Mouse (Mus musculus) intestine, embryonic 16.5 days (tissue): Measurements from ENCODE around the gene Rtraf. TPM values are rescaled to one million over a fixed set of nuclear protein-coding genes. Genes with fewer than 3 reads are reported as not detected.
A peak's percentile ranks its signal among the peaks of the same experiment; 100 is the strongest.

Source experiments
- ATAC-seq: fragments of 200-750 bp; cut with Nextera tagmentation; 2 replicates; pipeline ENCODE4 v1.8.0; 2017; ENCODE audit warnings: moderate TSS enrichment, moderate library complexity
- H3K27ac ChIP-seq: fragments of 300-500 bp; sonication (generic); 2 replicates; pipeline ENCODE4 v1.5.1; 2014; ENCODE audit warnings: mild to moderate bottlenecking, low read length
- H3K27me3 ChIP-seq: fragments of 300-500 bp; sonication (generic); replicated peaks from 2 replicates; pipeline ENCODE4 v1.6.1; 2014; ENCODE audit warnings: low read length, control low read depth, mixed read lengths; ENCODE audit not compliant: control insufficient read depth, insufficient read depth
- H3K36me3 ChIP-seq: fragments of 300-500 bp; sonication (generic); 2 replicates; pipeline ENCODE4 v1.6.1; 2014; ENCODE audit warnings: low read length, control low read depth; ENCODE audit not compliant: control insufficient read depth, insufficient read depth
- H3K4me1 ChIP-seq: fragments of 300-500 bp; sonication (generic); 2 replicates; pipeline ENCODE4 v1.6.1; 2014; ENCODE audit warnings: low read length, control low read depth, mixed read lengths; ENCODE audit not compliant: control insufficient read depth, insufficient read depth
- H3K4me2 ChIP-seq: fragments of 300-500 bp; sonication (generic); 2 replicates; pipeline ENCODE4 v1.6.1; 2014; ENCODE audit warnings: low read depth, low read length, control low read depth
- H3K4me3 ChIP-seq: fragments of 300-500 bp; sonication (generic); 2 replicates; pipeline ENCODE4 v1.5.1; 2014; ENCODE audit warnings: mild to moderate bottlenecking, low read length
- H3K9ac ChIP-seq: fragments of 300-500 bp; sonication (generic); 2 replicates; pipeline ENCODE4 v1.6.1; 2014; ENCODE audit warnings: low read depth, low read length
- H3K9me3 ChIP-seq: fragments of 300-500 bp; sonication (generic); 2 replicates; pipeline ENCODE4 v1.6.1; 2016; ENCODE audit warnings: low read length, control low read depth; ENCODE audit not compliant: control insufficient read depth
- WGBS: fragments of 180-500 bp; shearing (Covaris S2); extraction: QIAGEN DNeasy Blood & Tissue Kit; methylation state at CpG from one replicate; pipeline ENCODE4 v1.1.7; 2014; 5-methylcytosine and 5-hydroxymethylcytosine counted together
- polyA plus RNA-seq: library from polyadenylated mRNA; unstranded; fragments of >200 nt; fragmentation: Nextera tagmentation; extraction: Ambion mirVana; gene quantifications from 2 replicates; pipeline ENCODE4 v1.2.1, GENCODE M21; 2015

Gene Rtraf
- polyA plus RNA-seq, 1 experiment from 2014 or later, result 188 TPM

DNA sequence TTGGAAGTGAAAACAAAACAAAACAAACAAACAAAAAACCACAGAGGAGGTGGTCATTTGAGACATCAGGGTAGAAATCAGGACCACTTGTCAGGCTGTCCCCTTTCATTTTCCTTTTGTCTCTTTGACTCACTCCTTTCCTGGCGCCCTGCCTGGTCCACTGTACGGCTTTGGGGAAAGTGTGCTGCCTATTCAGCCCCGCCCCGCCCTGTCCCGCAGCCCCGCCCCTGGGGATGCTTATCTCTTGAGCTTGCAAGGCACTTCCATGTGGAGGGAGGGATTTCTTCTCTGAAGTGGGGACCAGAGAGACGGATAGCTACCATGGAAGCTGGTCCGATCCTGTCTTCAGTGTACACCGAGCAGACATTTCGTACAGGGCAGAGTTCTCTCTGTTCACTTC, 20.0 kb downstream of the Rtraf start:
- Histone ChIP-seq H3K36me3 (no peaks in the 10 kb centered on the region), H3K4me2 (no peak overlapping the region), H3K4me3 (no peak overlapping the region), H3K27ac (no peak overlapping the region), H3K9ac (no peak overlapping the region), H3K9me3 (no peaks in the 10 kb centered on the region), H3K4me1 (no peaks in the 10 kb centered on the region), H3K27me3 (no peaks in the 10 kb centered on the region)
- WGBS, result 57% methylated on average over 10 of the region's 10 CpGs
- ATAC-seq, result no peak

DNA sequence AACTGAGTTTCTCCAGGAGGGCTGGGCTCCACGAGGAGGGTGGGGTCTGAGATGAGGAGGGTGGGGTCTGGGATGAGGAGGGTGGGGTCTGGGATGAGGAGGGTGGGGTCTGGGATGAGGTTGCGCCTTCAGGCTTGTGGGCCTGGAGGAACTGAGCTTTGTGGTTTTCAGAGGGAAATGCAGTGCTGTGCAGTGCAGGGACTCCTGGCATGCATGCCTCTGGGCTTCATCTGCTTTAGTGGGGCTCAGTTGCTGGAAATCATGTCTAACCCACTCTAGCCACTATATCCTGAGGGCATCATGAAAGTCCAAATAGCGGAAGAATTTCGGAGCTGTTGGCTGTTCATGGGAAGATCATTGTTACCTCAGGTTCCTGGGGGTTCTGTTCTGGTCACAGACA, 20.4 kb downstream of the Rtraf start:
- 75% methylated on average over 4 of the region's 4 CpGs for WGBS
- Histone ChIP-seq H3K27me3 (no peaks in the 10 kb centered on the region), H3K9me3 (no peaks in the 10 kb centered on the region), H3K4me2 (no peak overlapping the region), H3K4me1 (no peaks in the 10 kb centered on the region), H3K36me3 (no peaks in the 10 kb centered on the region), H3K9ac (no peak overlapping the region), H3K4me3 (no peak overlapping the region), H3K27ac (no peak overlapping the region)
- no peak for ATAC-seq

DNA sequence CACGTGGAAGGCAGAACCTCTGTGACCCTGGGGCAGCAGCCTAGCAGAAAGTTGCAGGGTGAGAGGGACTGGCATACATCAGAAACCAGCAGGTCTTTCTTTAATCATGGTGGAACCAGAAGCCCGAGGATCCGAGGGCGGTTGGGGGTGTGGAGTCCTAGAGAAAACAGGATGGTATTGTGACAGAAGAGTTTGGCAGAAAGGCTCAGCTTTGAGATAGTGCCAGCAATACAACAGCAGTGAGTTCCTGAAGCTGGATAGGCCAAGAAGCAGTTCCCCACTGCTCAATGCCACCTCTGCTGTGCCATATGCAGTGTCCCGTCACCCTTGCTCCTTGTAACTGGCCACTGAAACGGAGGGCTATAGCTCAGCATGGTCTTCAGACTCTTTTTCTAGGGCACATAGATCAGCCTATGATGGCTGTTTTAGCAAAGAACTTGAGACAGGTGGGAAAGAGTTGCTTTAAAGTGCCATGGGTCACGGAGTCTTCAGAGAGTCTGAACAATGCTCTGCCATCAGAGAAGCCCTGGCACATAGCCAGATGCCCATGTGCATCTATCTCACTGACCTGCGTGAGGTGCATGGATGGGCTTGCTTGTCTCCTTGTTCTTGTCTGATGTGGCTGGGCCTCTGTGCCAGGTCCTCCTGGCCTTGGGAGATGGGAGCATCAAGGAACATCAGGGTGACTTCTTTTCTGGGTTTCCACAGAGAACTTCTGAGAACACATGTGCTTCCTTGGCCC, 22.0 kb downstream of the Rtraf start:
- H3K27me3 ChIP-seq, result no peaks in the 10 kb centered on the region
- WGBS, result 83% methylated on average over 8 of the region's 8 CpGs
- H3K4me3 ChIP-seq, result no peak overlapping the region
- no peak overlapping the region for H3K4me2 ChIP-seq
- no peak overlapping the region for H3K27ac ChIP-seq
- H3K4me1 ChIP-seq, result no peaks in the 10 kb centered on the region
- H3K9ac ChIP-seq, result no peak overlapping the region
- no peak for ATAC-seq
- H3K9me3 ChIP-seq, result no peaks in the 10 kb centered on the region
- H3K36me3 ChIP-seq, result no peaks in the 10 kb centered on the region

DNA sequence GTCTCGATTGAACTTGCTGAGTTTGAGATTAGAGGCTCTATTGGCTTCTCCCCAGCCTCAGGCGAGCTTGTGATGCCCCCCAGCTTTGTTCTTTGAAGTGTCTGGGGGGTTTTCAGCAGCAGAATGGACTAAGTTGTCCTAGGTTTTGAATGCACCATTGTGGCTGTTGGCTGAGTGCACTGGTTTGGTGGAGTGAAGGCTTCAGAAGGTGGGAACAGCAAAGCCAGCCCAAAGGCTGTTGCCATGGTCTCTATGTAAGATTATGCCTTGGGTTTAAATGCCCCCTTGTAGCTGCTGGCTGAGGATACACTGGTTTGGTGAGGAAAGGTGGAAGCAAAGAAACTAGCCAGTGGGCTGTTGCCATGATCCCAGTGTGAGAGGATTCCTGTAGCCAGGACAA, 23.1 kb downstream of the Rtraf start:
- no peak overlapping the region for H3K27ac ChIP-seq
- no peaks in the 10 kb centered on the region for H3K36me3 ChIP-seq
- 50% methylated on average over 2 of the region's 2 CpGs for WGBS
- H3K4me1 ChIP-seq, result no peaks in the 10 kb centered on the region
- ATAC-seq, result no peak
- no peaks in the 10 kb centered on the region for H3K27me3 ChIP-seq
- no peak overlapping the region for H3K4me3 ChIP-seq
- no peak overlapping the region for H3K9ac ChIP-seq
- no peaks in the 10 kb centered on the region for H3K9me3 ChIP-seq
- H3K4me2 ChIP-seq, result no peak overlapping the region

DNA sequence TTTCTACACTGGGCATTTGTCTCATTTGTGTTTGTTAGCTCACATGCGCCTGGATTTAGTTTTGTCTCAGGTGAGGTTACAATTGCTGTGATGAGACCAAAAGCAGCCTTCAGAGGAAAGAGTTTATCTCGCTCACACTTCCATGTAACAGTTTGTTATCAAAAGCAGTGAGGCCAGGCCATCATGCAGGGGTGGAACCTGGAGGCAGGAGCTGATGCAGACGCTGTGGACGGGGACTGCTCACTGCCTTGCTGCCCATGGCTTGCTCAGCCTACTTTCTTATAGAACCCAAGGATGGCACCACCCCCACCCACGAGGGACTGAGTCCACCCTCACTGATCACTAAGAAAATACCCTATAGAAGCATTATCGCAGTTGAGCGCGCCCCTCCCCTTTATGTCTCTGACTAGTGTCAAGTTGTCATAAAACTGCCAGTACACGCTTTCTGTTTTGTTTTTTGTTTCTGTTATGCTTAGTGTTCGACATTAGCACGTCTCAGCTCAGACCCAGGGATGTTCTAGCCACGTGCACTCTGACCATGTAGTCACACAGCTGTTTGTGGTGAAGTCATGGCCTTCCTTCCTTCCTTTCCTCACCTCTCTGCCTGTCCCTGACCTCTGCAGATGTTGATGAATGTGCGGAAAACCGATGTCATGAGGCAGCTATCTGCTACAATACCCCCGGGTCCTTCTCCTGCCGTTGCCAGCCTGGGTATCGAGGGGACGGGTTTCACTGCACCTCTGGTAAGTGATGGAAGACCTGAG, 26.9 kb downstream of the Rtraf start:
- no peak overlapping the region for H3K9ac ChIP-seq
- no peak overlapping the region for H3K27ac ChIP-seq
- H3K4me1 ChIP-seq, result no peaks in the 10 kb centered on the region
- no peaks in the 10 kb centered on the region for H3K36me3 ChIP-seq
- no peak overlapping the region for H3K4me2 ChIP-seq
- no peaks in the 10 kb centered on the region for H3K27me3 ChIP-seq
- WGBS, result 67% methylated on average over 18 of the region's 18 CpGs
- no peak for ATAC-seq
- H3K4me3 ChIP-seq, result no peak overlapping the region
- H3K9me3 ChIP-seq, result no peaks in the 10 kb centered on the region

DNA sequence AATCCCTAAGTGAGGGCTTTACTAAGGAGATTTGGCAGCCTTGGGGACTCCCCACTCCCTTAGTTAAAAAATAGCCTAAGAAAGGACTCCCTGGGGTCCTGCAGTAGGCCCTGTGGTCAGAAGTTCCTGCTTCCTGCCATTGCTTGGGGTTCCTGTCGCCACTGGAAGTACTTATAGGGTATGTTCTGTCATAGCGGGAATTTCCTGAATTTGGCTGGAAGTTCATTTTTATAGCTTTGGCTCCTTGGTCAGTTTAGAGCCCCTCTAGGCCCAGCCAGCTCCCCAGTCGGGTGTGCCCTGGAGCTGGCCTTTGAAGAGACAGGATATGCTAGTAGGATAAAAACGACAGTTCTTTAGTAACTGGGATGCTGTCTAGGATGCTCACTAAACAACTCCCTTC, 28.7 kb downstream of the Rtraf start:
- Histone ChIP-seq H3K27me3 (no peaks in the 10 kb centered on the region), H3K4me1 (no peaks in the 10 kb centered on the region), H3K9ac (no peak overlapping the region), H3K9me3 (no peaks in the 10 kb centered on the region), H3K27ac (peak overlapping the region; percentile 20; the same call in 1 of the 2 replicates), H3K36me3 (no peaks in the 10 kb centered on the region; the same call in 1 of the 2 replicates), H3K4me2 (no peak overlapping the region), H3K4me3 (no peak overlapping the region)
- 59% methylated on average over 4 of the region's 4 CpGs for WGBS
- no peak for ATAC-seq

DNA sequence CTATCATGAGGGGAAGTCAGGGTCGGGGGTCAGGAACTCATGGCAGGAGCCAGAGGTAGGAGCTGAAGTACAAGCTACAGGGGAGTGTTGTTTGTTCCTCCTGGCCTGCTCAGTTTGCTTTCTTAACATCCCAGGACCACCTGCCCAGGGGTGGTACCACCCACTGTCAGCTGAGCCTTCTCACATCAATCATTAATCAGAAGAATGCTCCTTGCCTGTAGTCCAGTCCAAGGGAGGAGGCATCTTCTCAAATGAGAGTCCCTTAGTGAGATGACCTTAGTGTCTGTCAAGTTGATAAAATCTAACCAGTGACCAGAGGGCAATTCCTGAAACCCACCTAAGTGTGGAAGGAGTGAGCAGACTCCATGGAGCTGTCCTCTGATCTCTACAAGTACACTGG, 35.2 kb downstream of the Rtraf start:
- ATAC-seq, result no peak
- Histone ChIP-seq H3K27ac (no peak overlapping the region), H3K4me3 (no peak overlapping the region), H3K36me3 (no peaks in the 10 kb centered on the region; the same call in 1 of the 2 replicates), H3K27me3 (no peaks in the 10 kb centered on the region), H3K4me2 (no peak overlapping the region), H3K9ac (no peak overlapping the region), H3K4me1 (no peaks in the 10 kb centered on the region), H3K9me3 (no peaks in the 10 kb centered on the region)
- 36% methylated on average over 1 of the region's 1 CpGs for WGBS

DNA sequence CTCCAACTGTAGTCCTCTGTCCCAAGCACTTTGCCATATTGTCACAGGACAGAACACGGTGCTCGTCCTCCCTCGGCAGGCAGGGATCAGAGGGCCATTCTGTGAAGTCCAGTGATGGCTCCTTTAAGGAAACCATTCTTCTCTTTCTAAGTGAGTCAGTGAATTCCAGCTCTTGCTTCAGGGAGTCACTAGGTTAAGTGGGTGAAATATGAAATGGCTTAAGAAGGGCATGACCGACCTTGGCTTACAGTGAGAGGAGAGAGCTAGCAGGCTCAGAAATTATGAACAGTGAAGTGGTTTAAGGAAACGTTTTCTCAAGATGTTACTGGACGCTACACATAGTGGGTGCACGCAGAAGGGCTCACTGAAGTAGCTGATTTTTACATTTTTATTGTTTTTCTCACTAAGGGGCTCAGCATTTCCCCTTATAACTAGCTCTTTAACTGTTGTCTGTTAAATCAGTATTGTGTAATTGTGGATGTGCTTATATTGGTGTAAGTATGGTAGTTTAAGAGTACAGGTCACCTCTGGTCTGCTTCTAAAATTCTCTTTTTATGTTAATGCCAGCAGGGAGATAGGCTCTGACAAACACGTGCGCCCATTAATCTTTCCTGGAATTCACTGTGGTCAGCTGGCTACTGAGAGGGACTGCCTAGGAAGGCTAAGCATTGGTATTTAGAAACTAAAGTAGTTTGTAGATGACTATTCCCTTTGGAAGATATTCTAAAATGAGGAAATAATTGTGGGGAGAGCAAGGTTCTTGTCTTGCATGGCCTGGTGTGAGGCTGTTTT, 37.6 kb downstream of the Rtraf start:
- H3K4me2 ChIP-seq, result no peak overlapping the region
- H3K4me1 ChIP-seq, result no peaks in the 10 kb centered on the region
- WGBS, result 79% methylated on average over 9 of the region's 9 CpGs
- H3K9me3 ChIP-seq, result no peaks in the 10 kb centered on the region
- H3K27ac ChIP-seq, result no peak overlapping the region
- no peak overlapping the region for H3K9ac ChIP-seq
- ATAC-seq, result no peak
- H3K4me3 ChIP-seq, result no peak overlapping the region
- no peaks in the 10 kb centered on the region for H3K27me3 ChIP-seq
- no peaks in the 10 kb centered on the region for H3K36me3 ChIP-seq

DNA sequence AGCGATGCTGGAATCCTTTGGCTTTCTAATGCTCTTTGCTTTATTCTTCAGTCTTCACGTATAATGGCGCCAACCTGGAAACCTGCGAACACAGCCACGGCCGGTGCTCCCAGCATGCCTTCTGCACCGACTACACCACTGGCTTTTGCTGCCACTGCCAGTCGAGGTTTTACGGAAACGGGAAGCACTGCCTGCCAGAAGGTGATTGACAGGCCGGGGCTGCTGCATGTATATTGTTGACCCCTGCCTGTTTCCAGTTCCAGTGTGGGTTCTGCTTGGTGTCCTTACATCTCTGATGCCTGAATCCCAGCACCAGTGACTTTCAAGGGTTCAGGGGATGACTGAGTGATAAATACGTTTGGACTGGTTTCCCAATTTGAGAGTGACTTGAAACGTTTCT, 45.7 kb downstream of the Rtraf start:
- Histone ChIP-seq H3K27me3 (no peaks in the 10 kb centered on the region), H3K4me3 (no peak overlapping the region), H3K27ac (no peak overlapping the region), H3K4me1 (no peaks in the 10 kb centered on the region), H3K9me3 (no peaks in the 10 kb centered on the region), H3K36me3 (no peaks in the 10 kb centered on the region; the same call in 1 of the 2 replicates), H3K4me2 (no peak overlapping the region), H3K9ac (no peak overlapping the region)
- 90% methylated on average over 13 of the region's 13 CpGs for WGBS
- no peak for ATAC-seq
